Mouse (Mus musculus): ENCODE measurements at regions not wholly inside any gene's neighbourhood (a gene's known extent, or its start where the extent isn't known, plus 50 kb on each side); places are given as distances from the start of the nearest gene placed in this dataset.

- TF ChIP-seq MYOD1 (IDR thresholded peaks at IDR 0.05; ENCODE audit: control insufficient read depth, insufficient read length, low read depth) (no peak), MAX (IDR thresholded peaks at IDR 0.05) (no peak), CEBPB (IDR thresholded peaks at IDR 0.05; ENCODE audit: low read depth) (no peak), USF1 (IDR thresholded peaks at IDR 0.05; ENCODE audit: low read depth) (no peak), FOSL1 (IDR thresholded peaks at IDR 0.05; ENCODE audit: insufficient read depth, low read length, poor library complexity, severe bottlenecking) (no peak), MYOG (IDR thresholded peaks at IDR 0.05; ENCODE audit: control insufficient read depth, extremely low read depth, insufficient read length) (no peak), CTCF (IDR thresholded peaks at IDR 0.05; ENCODE audit: control insufficient read depth, insufficient read depth, insufficient read length) (no peak)
- no peaks in the 10 kb centered on the region for H3K79me3 ChIP-seq (ENCODE audit: low read depth)
These were observed 139.3 kb upstream of the Spdye4c start for GRCm38 (mm10) chr2:128451554-128452239.

GRCm38 (mm10) chr2:128452582-128452981, 138.4 kb upstream of the Spdye4c start:
- H3K79me3 ChIP-seq (ENCODE audit: low read depth): no peaks in the 10 kb centered on the region
- H3K4me3 ChIP-seq (ENCODE audit: insufficient read depth, poor library complexity, severe bottlenecking): no peak overlapping the region
- no peaks in the 10 kb centered on the region for H3K36me3 ChIP-seq (ENCODE audit: control insufficient read depth, insufficient read depth)
- no peaks in the 10 kb centered on the region for H3K27me3 ChIP-seq (ENCODE audit: control insufficient read depth, insufficient read depth, insufficient read length)
- H3ac ChIP-seq (ENCODE audit: control insufficient read depth, insufficient read length, low read depth): no peak overlapping the region
- TF ChIP-seq CTCF (IDR thresholded peaks at IDR 0.05; ENCODE audit: control insufficient read depth, insufficient read depth, insufficient read length) (no peak), CEBPB (IDR thresholded peaks at IDR 0.05; ENCODE audit: low read depth) (no peak), MYOG (IDR thresholded peaks at IDR 0.05; ENCODE audit: control insufficient read depth, extremely low read depth, insufficient read length) (no peak), USF1 (IDR thresholded peaks at IDR 0.05; ENCODE audit: low read depth) (no peak), FOSL1 (IDR thresholded peaks at IDR 0.05; ENCODE audit: insufficient read depth, low read length, poor library complexity, severe bottlenecking) (no peak), MYOD1 (IDR thresholded peaks at IDR 0.05; ENCODE audit: control insufficient read depth, insufficient read length, low read depth) (no peak), MAX (IDR thresholded peaks at IDR 0.05) (no peak)
- H3K79me2 ChIP-seq (ENCODE audit: control insufficient read depth, insufficient read depth): no peaks in the 10 kb centered on the region

More at GRCm38 (mm10) chr2:128451554-128452239, 139.3 kb upstream of the Spdye4c start:
- H3K36me3 ChIP-seq (ENCODE audit: control insufficient read depth, insufficient read depth): no peaks in the 10 kb centered on the region
- no peak overlapping the region for H3ac ChIP-seq (ENCODE audit: control insufficient read depth, insufficient read length, low read depth)
- no peaks in the 10 kb centered on the region for H3K79me2 ChIP-seq (ENCODE audit: control insufficient read depth, insufficient read depth)
- no peaks in the 10 kb centered on the region for H3K27me3 ChIP-seq (ENCODE audit: control insufficient read depth, insufficient read depth, insufficient read length)
- H3K4me3 ChIP-seq (ENCODE audit: insufficient read depth, poor library complexity, severe bottlenecking): no peak overlapping the region

GRCm38 (mm10) chr2:128454509-128454908, 136.5 kb upstream of the Spdye4c start:
- H3K79me3 ChIP-seq (ENCODE audit: low read depth): no peaks in the 10 kb centered on the region
- H3K36me3 ChIP-seq (ENCODE audit: control insufficient read depth, insufficient read depth): no peaks in the 10 kb centered on the region
- TF ChIP-seq MYOD1 (IDR thresholded peaks at IDR 0.05; ENCODE audit: control insufficient read depth, insufficient read length, low read depth) (peak; percentile 88), MYOG (IDR thresholded peaks at IDR 0.05; ENCODE audit: control insufficient read depth, extremely low read depth, insufficient read length) (no peak), CTCF (IDR thresholded peaks at IDR 0.05; ENCODE audit: control insufficient read depth, insufficient read depth, insufficient read length) (no peak), MAX (IDR thresholded peaks at IDR 0.05) (peak; percentile 66), USF1 (IDR thresholded peaks at IDR 0.05; ENCODE audit: low read depth) (no peak), CEBPB (IDR thresholded peaks at IDR 0.05; ENCODE audit: low read depth) (peak; percentile 47)
- no peak overlapping the region for H3ac ChIP-seq (ENCODE audit: control insufficient read depth, insufficient read length, low read depth)
- no peak overlapping the region for H3K4me3 ChIP-seq (ENCODE audit: insufficient read depth, poor library complexity, severe bottlenecking)
- no peaks in the 10 kb centered on the region for H3K27me3 ChIP-seq (ENCODE audit: control insufficient read depth, insufficient read depth, insufficient read length)
- H3K79me2 ChIP-seq (ENCODE audit: control insufficient read depth, insufficient read depth): no peaks in the 10 kb centered on the region

GRCm38 (mm10) chr2:128457591-128458209, 133.3 kb upstream of the Spdye4c start:
- H3K27me3 ChIP-seq (ENCODE audit: control insufficient read depth, insufficient read depth, insufficient read length): no peaks in the 10 kb centered on the region
- H3K79me3 ChIP-seq (ENCODE audit: low read depth): no peaks in the 10 kb centered on the region
- no peaks in the 10 kb centered on the region for H3K36me3 ChIP-seq (ENCODE audit: control insufficient read depth, insufficient read depth)
- no peaks in the 10 kb centered on the region for H3K79me2 ChIP-seq (ENCODE audit: control insufficient read depth, insufficient read depth)
- H3K4me3 ChIP-seq (ENCODE audit: insufficient read depth, poor library complexity, severe bottlenecking): no peak overlapping the region
- H3ac ChIP-seq (ENCODE audit: control insufficient read depth, insufficient read length, low read depth): no peak overlapping the region
- TF ChIP-seq MYOD1 (IDR thresholded peaks at IDR 0.05; ENCODE audit: control insufficient read depth, insufficient read length, low read depth) (no peak), MYOG (IDR thresholded peaks at IDR 0.05; ENCODE audit: control insufficient read depth, extremely low read depth, insufficient read length) (no peak)

GRCm38 (mm10) chr2:128465214-128465984, 125.6 kb upstream of the Spdye4c start:
- H3K27me3 ChIP-seq (ENCODE audit: control insufficient read depth, insufficient read depth, insufficient read length): no peaks in the 10 kb centered on the region
- TF ChIP-seq MYOD1 (IDR thresholded peaks at IDR 0.05; ENCODE audit: control insufficient read depth, insufficient read length, low read depth) (no peak), CTCF (IDR thresholded peaks at IDR 0.05; ENCODE audit: control insufficient read depth, insufficient read depth, insufficient read length) (no peak), MAX (IDR thresholded peaks at IDR 0.05) (no peak), MYOG (IDR thresholded peaks at IDR 0.05; ENCODE audit: control insufficient read depth, extremely low read depth, insufficient read length) (no peak), CEBPB (IDR thresholded peaks at IDR 0.05; ENCODE audit: low read depth) (no peak), USF1 (IDR thresholded peaks at IDR 0.05; ENCODE audit: low read depth) (no peak), FOSL1 (IDR thresholded peaks at IDR 0.05; ENCODE audit: insufficient read depth, low read length, poor library complexity, severe bottlenecking) (no peak)
- no peaks in the 10 kb centered on the region for H3K36me3 ChIP-seq (ENCODE audit: control insufficient read depth, insufficient read depth)
- no peak overlapping the region for H3ac ChIP-seq (ENCODE audit: control insufficient read depth, insufficient read length, low read depth)
- H3K79me3 ChIP-seq (ENCODE audit: low read depth): no peaks in the 10 kb centered on the region
- no peaks in the 10 kb centered on the region for H3K79me2 ChIP-seq (ENCODE audit: control insufficient read depth, insufficient read depth)
- H3K4me3 ChIP-seq (ENCODE audit: insufficient read depth, poor library complexity, severe bottlenecking): no peak overlapping the region

All from C2C12 (cell line).